Mouse (Mus musculus): ENCODE results near the gene 1700001O22Rik. TPM values are rescaled to one million over a fixed set of nuclear protein-coding genes. Genes with fewer than 3 reads are reported as not detected.

1700001O22Rik gene
- polyA plus RNA-seq, 1 experiment from 2014 or later: 2.2 TPM

GRCm38 (mm10) chr2:30795271-30795888 is 8.1 kb downstream of the 1700001O22Rik start:
- H3K27ac ChIP-seq (ENCODE audit: poor library complexity, severe bottlenecking): no peak overlapping the region

GRCm38 (mm10) chr2:30794179-30795108 is 9.0 kb downstream of the 1700001O22Rik start:
- Histone ChIP-seq H3K27ac (ENCODE audit: poor library complexity, severe bottlenecking) (peak overlapping the region; percentile 53; the same call in 1 of the 2 replicates), H3K4me1 (replicated peaks) (peaks cover 20% of the 10 kb centered on the region), H3K4me3 (peak overlapping the region; percentile 49), H3K9me3 (replicated peaks) (no peaks in the 10 kb centered on the region), H3K27me3 (replicated peaks) (peaks cover 20% of the 10 kb centered on the region), H3K9ac (peak overlapping the region; percentile 72), H3K36me3 (no peaks in the 10 kb centered on the region), H3K4me2 (peak overlapping the region; percentile 74)
- 6% methylated on average over 48 of the region's 48 CpGs for WGBS
- peak; percentile 74 for ATAC-seq (ENCODE audit: insufficient number of reproducible peaks, low FRiP score)

More at GRCm38 (mm10) chr2:30795271-30795888, 8.1 kb downstream of the 1700001O22Rik start:
- no peaks in the 10 kb centered on the region for H3K9me3 ChIP-seq (replicated peaks)
- 0 out of 2 replicates have a peak overlapping the region, but pooled peaks have one; percentile 72 for H3K9ac ChIP-seq
- H3K36me3 ChIP-seq: no peaks in the 10 kb centered on the region
- H3K27me3 ChIP-seq (replicated peaks): peaks cover 29% of the 10 kb centered on the region
- ATAC-seq (ENCODE audit: insufficient number of reproducible peaks, low FRiP score): no peak
- WGBS: 68% methylated on average over 7 of the region's 7 CpGs
- H3K4me2 ChIP-seq: peak overlapping the region; percentile 74
- H3K4me3 ChIP-seq: no peak overlapping the region; the same call in 1 of the 2 replicates
- peaks cover 20% of the 10 kb centered on the region for H3K4me1 ChIP-seq (replicated peaks)

GRCm38 (mm10) chr2:30792061-30792460 is 11.4 kb downstream of the 1700001O22Rik start:
- Histone ChIP-seq H3K27ac (ENCODE audit: poor library complexity, severe bottlenecking) (no peak overlapping the region), H3K9me3 (replicated peaks) (no peaks in the 10 kb centered on the region), H3K9ac (no peak overlapping the region), H3K4me1 (replicated peaks) (peaks cover 28% of the 10 kb centered on the region), H3K4me3 (no peak overlapping the region), H3K36me3 (no peaks in the 10 kb centered on the region), H3K4me2 (no peak overlapping the region), H3K27me3 (replicated peaks) (no peaks in the 10 kb centered on the region)
- 86% methylated on average over 7 of the region's 7 CpGs for WGBS
- no peak for ATAC-seq (ENCODE audit: insufficient number of reproducible peaks, low FRiP score)

- ATAC-seq (ENCODE audit: insufficient number of reproducible peaks, low FRiP score): no peak
- Histone ChIP-seq H3K9me3 (replicated peaks) (no peaks in the 10 kb centered on the region), H3K9ac (peak overlapping the region; percentile 50), H3K27me3 (replicated peaks) (no peaks in the 10 kb centered on the region), H3K36me3 (no peaks in the 10 kb centered on the region), H3K4me3 (no peak overlapping the region), H3K4me1 (replicated peaks) (peaks cover 29% of the 10 kb centered on the region), H3K27ac (ENCODE audit: poor library complexity, severe bottlenecking) (0 out of 2 replicates have a peak overlapping the region, but pooled peaks have one; percentile 16), H3K4me2 (no peak overlapping the region)
- 45% methylated on average over 4 of the region's 4 CpGs for WGBS
Observed at GRCm38 (mm10) chr2:30787466-30787865, 16.0 kb downstream of the 1700001O22Rik start.

- H3K4me1 ChIP-seq (replicated peaks): peaks cover 34% of the 10 kb centered on the region
- ATAC-seq (ENCODE audit: insufficient number of reproducible peaks, low FRiP score): peak; percentile 47
- peak overlapping the region; percentile 81 for H3K27ac ChIP-seq (ENCODE audit: poor library complexity, severe bottlenecking)
- 6% methylated on average over 37 of the region's 40 CpGs for WGBS
- H3K27me3 ChIP-seq (replicated peaks): no peaks in the 10 kb centered on the region
- peak overlapping the region; percentile 73 for H3K4me2 ChIP-seq
- H3K9me3 ChIP-seq (replicated peaks): no peaks in the 10 kb centered on the region
- no peaks in the 10 kb centered on the region for H3K36me3 ChIP-seq
- peak overlapping the region; percentile 77 for H3K9ac ChIP-seq
- H3K4me3 ChIP-seq: peak overlapping the region; percentile 44
Observed at GRCm38 (mm10) chr2:30784078-30784994, 19.1 kb downstream of the 1700001O22Rik start.

- H3K4me3 ChIP-seq: peak overlapping the region; percentile 27
- peaks cover 37% of the 10 kb centered on the region for H3K4me1 ChIP-seq (replicated peaks)
- peak overlapping the region; percentile 73 for H3K4me2 ChIP-seq
- H3K27ac ChIP-seq (ENCODE audit: poor library complexity, severe bottlenecking): peak overlapping the region; percentile 74; the same call in 1 of the 2 replicates
- H3K9me3 ChIP-seq (replicated peaks): no peaks in the 10 kb centered on the region
- 0% methylated on average over 13 of the region's 13 CpGs for WGBS
- ATAC-seq (ENCODE audit: insufficient number of reproducible peaks, low FRiP score): peak; percentile 53
- peak overlapping the region; percentile 28 for H3K9ac ChIP-seq
- H3K36me3 ChIP-seq: no peaks in the 10 kb centered on the region
- no peaks in the 10 kb centered on the region for H3K27me3 ChIP-seq (replicated peaks)
Observed at GRCm38 (mm10) chr2:30783346-30783745, 20.1 kb downstream of the 1700001O22Rik start.

- no peaks in the 10 kb centered on the region for H3K27me3 ChIP-seq (replicated peaks)
- no peaks in the 10 kb centered on the region for H3K36me3 ChIP-seq
- ATAC-seq (ENCODE audit: insufficient number of reproducible peaks, low FRiP score): no peak
- peak overlapping the region; percentile 73 for H3K4me2 ChIP-seq
- no peaks in the 10 kb centered on the region for H3K9me3 ChIP-seq (replicated peaks)
- peaks cover 41% of the 10 kb centered on the region for H3K4me1 ChIP-seq (replicated peaks)
- H3K9ac ChIP-seq: peak overlapping the region; percentile 28
- WGBS: 71% methylated on average over 8 of the region's 8 CpGs
- H3K4me3 ChIP-seq: no peak overlapping the region
- peak overlapping the region; percentile 74; the same call in 1 of the 2 replicates for H3K27ac ChIP-seq (ENCODE audit: poor library complexity, severe bottlenecking)
Observed at GRCm38 (mm10) chr2:30782312-30783290, 20.9 kb downstream of the 1700001O22Rik start.

- peak overlapping the region; percentile 27 for H3K27ac ChIP-seq (ENCODE audit: poor library complexity, severe bottlenecking)
- peak; percentile 50 for ATAC-seq (ENCODE audit: insufficient number of reproducible peaks, low FRiP score)
- peak overlapping the region; percentile 43; the same call in 1 of the 2 replicates for H3K9ac ChIP-seq
- H3K36me3 ChIP-seq: no peaks in the 10 kb centered on the region
- no peak overlapping the region for H3K4me3 ChIP-seq
- no peak overlapping the region; the same call in 1 of the 2 replicates for H3K4me2 ChIP-seq
- H3K9me3 ChIP-seq (replicated peaks): no peaks in the 10 kb centered on the region
- 19% methylated on average over 5 of the region's 5 CpGs for WGBS
- H3K4me1 ChIP-seq (replicated peaks): peaks cover 27% of the 10 kb centered on the region
- no peaks in the 10 kb centered on the region for H3K27me3 ChIP-seq (replicated peaks)
Observed at GRCm38 (mm10) chr2:30779241-30779640, 24.2 kb downstream of the 1700001O22Rik start.

- peaks cover 28% of the 10 kb centered on the region for H3K4me1 ChIP-seq (replicated peaks)
- no peak for ATAC-seq (ENCODE audit: insufficient number of reproducible peaks, low FRiP score)
- H3K27ac ChIP-seq (ENCODE audit: poor library complexity, severe bottlenecking): no peak overlapping the region
- H3K36me3 ChIP-seq: no peaks in the 10 kb centered on the region
- no peaks in the 10 kb centered on the region for H3K27me3 ChIP-seq (replicated peaks)
- 75% methylated on average over 4 of the region's 4 CpGs for WGBS
- H3K9ac ChIP-seq: no peak overlapping the region
- H3K4me3 ChIP-seq: no peak overlapping the region
- no peak overlapping the region for H3K4me2 ChIP-seq
- no peaks in the 10 kb centered on the region for H3K9me3 ChIP-seq (replicated peaks)
Observed at GRCm38 (mm10) chr2:30778235-30778634, 25.2 kb downstream of the 1700001O22Rik start.

All from heart, embryonic 12.5 days (tissue).